Mouse (Mus musculus): ENCODE results near the gene Ggt5. TPM values are rescaled to one million over a fixed set of nuclear protein-coding genes. Genes with fewer than 3 reads are reported as not detected.

The Ggt5 gene
- polyA plus RNA-seq, 1 experiment from 2014 or later: 1.7 TPM

GRCm38 (mm10) chr10:75595981-75596380, 6.8 kb downstream of the Ggt5 start:
- no peaks in the 10 kb centered on the region for H3K36me3 ChIP-seq
- ATAC-seq (ENCODE audit: low FRiP score, low read depth): no peak
- H3K27ac ChIP-seq (replicated peaks): no peak overlapping the region
- H3K4me2 ChIP-seq (replicated peaks): no peak overlapping the region
- no peak overlapping the region for H3K9ac ChIP-seq (replicated peaks)
- no peaks in the 10 kb centered on the region for H3K27me3 ChIP-seq
- H3K4me3 ChIP-seq: no peak overlapping the region
- H3K4me1 ChIP-seq: no peaks in the 10 kb centered on the region
- 89% methylated on average over 8 of the region's 8 CpGs for WGBS
- 0 out of 2 replicates have a peak, but pooled peaks cover 4% of the 10 kb centered on the region for H3K9me3 ChIP-seq

GRCm38 (mm10) chr10:75600189-75600730, 11.1 kb downstream of the Ggt5 start:
- no peaks in the 10 kb centered on the region for H3K4me1 ChIP-seq
- H3K36me3 ChIP-seq: no peaks in the 10 kb centered on the region
- H3K27ac ChIP-seq (replicated peaks): no peak overlapping the region
- H3K9ac ChIP-seq (replicated peaks): no peak overlapping the region
- ATAC-seq (ENCODE audit: low FRiP score, low read depth): no peak
- no peaks in the 10 kb centered on the region for H3K27me3 ChIP-seq
- no peak overlapping the region for H3K4me3 ChIP-seq
- H3K4me2 ChIP-seq (replicated peaks): no peak overlapping the region
- WGBS: 84% methylated on average over 7 of the region's 7 CpGs
- 0 out of 2 replicates have a peak, but pooled peaks cover 4% of the 10 kb centered on the region for H3K9me3 ChIP-seq

- no peak overlapping the region for H3K4me2 ChIP-seq (replicated peaks)
- no peaks in the 10 kb centered on the region for H3K36me3 ChIP-seq
- no peak overlapping the region for H3K27ac ChIP-seq (replicated peaks)
- no peak for ATAC-seq (ENCODE audit: low FRiP score, low read depth)
- no peaks in the 10 kb centered on the region for H3K9me3 ChIP-seq
- H3K27me3 ChIP-seq: no peaks in the 10 kb centered on the region
- H3K4me1 ChIP-seq: no peaks in the 10 kb centered on the region
- no peak overlapping the region for H3K9ac ChIP-seq (replicated peaks)
- no peak overlapping the region for H3K4me3 ChIP-seq
- 46% methylated on average over 11 of the region's 11 CpGs for WGBS
These were observed 16.2 kb downstream of the Ggt5 start for GRCm38 (mm10) chr10:75605162-75605846.

- 89% methylated on average over 4 of the region's 4 CpGs for WGBS
- Histone ChIP-seq H3K27ac (replicated peaks) (no peak overlapping the region), H3K4me3 (no peak overlapping the region), H3K36me3 (no peaks in the 10 kb centered on the region), H3K9ac (replicated peaks) (no peak overlapping the region), H3K4me1 (no peaks in the 10 kb centered on the region), H3K27me3 (no peaks in the 10 kb centered on the region), H3K9me3 (no peaks in the 10 kb centered on the region), H3K4me2 (replicated peaks) (no peak overlapping the region)
- ATAC-seq (ENCODE audit: low FRiP score, low read depth): no peak
These were observed 18.1 kb downstream of the Ggt5 start for GRCm38 (mm10) chr10:75607253-75607652.

GRCm38 (mm10) chr10:75608975-75609374, 19.8 kb downstream of the Ggt5 start:
- no peaks in the 10 kb centered on the region for H3K4me1 ChIP-seq
- no peaks in the 10 kb centered on the region for H3K9me3 ChIP-seq
- no peaks in the 10 kb centered on the region for H3K27me3 ChIP-seq
- 91% methylated on average over 11 of the region's 11 CpGs for WGBS
- ATAC-seq (ENCODE audit: low FRiP score, low read depth): no peak
- no peak overlapping the region for H3K4me3 ChIP-seq
- no peak overlapping the region for H3K27ac ChIP-seq (replicated peaks)
- H3K36me3 ChIP-seq: no peaks in the 10 kb centered on the region
- H3K4me2 ChIP-seq (replicated peaks): no peak overlapping the region
- H3K9ac ChIP-seq (replicated peaks): no peak overlapping the region

GRCm38 (mm10) chr10:75610486-75610885, 21.3 kb downstream of the Ggt5 start:
- no peak overlapping the region for H3K4me2 ChIP-seq (replicated peaks)
- no peaks in the 10 kb centered on the region for H3K27me3 ChIP-seq
- H3K9me3 ChIP-seq: no peaks in the 10 kb centered on the region
- H3K9ac ChIP-seq (replicated peaks): no peak overlapping the region
- H3K4me3 ChIP-seq: no peak overlapping the region
- no peak overlapping the region for H3K27ac ChIP-seq (replicated peaks)
- ATAC-seq (ENCODE audit: low FRiP score, low read depth): no peak
- no peaks in the 10 kb centered on the region for H3K36me3 ChIP-seq
- 64% methylated on average over 7 of the region's 7 CpGs for WGBS
- no peaks in the 10 kb centered on the region for H3K4me1 ChIP-seq

GRCm38 (mm10) chr10:75616044-75616443, 26.9 kb downstream of the Ggt5 start:
- no peak for ATAC-seq (ENCODE audit: low FRiP score, low read depth)
- Histone ChIP-seq H3K4me3 (no peak overlapping the region), H3K27ac (replicated peaks) (no peak overlapping the region), H3K27me3 (no peaks in the 10 kb centered on the region), H3K9ac (replicated peaks) (no peak overlapping the region), H3K9me3 (no peaks in the 10 kb centered on the region), H3K4me2 (replicated peaks) (no peak overlapping the region), H3K4me1 (no peaks in the 10 kb centered on the region), H3K36me3 (no peaks in the 10 kb centered on the region)
- WGBS: 92% methylated on average over 4 of the region's 4 CpGs

- no peak overlapping the region for H3K4me2 ChIP-seq (replicated peaks)
- H3K36me3 ChIP-seq: no peaks in the 10 kb centered on the region
- H3K4me3 ChIP-seq: no peak overlapping the region
- no peaks in the 10 kb centered on the region for H3K4me1 ChIP-seq
- no peak overlapping the region for H3K9ac ChIP-seq (replicated peaks)
- WGBS: 48% methylated on average over 3 of the region's 3 CpGs
- H3K27ac ChIP-seq (replicated peaks): no peak overlapping the region
- no peaks in the 10 kb centered on the region for H3K27me3 ChIP-seq
- H3K9me3 ChIP-seq: no peaks in the 10 kb centered on the region
- no peak for ATAC-seq (ENCODE audit: low FRiP score, low read depth)
These were observed 31.7 kb downstream of the Ggt5 start for GRCm38 (mm10) chr10:75620818-75621217.

- WGBS: 69% methylated on average over 6 of the region's 6 CpGs
- ATAC-seq (ENCODE audit: low FRiP score, low read depth): no peak
- Histone ChIP-seq H3K4me2 (replicated peaks) (no peak overlapping the region), H3K9ac (replicated peaks) (no peak overlapping the region), H3K4me1 (no peaks in the 10 kb centered on the region), H3K27ac (replicated peaks) (no peak overlapping the region), H3K36me3 (no peaks in the 10 kb centered on the region), H3K27me3 (no peaks in the 10 kb centered on the region), H3K4me3 (no peak overlapping the region), H3K9me3 (no peaks in the 10 kb centered on the region)
These were observed 36.8 kb downstream of the Ggt5 start for GRCm38 (mm10) chr10:75625920-75626319.

- H3K36me3 ChIP-seq: no peaks in the 10 kb centered on the region
- H3K27ac ChIP-seq (replicated peaks): no peak overlapping the region
- no peak overlapping the region for H3K4me2 ChIP-seq (replicated peaks)
- no peaks in the 10 kb centered on the region for H3K9me3 ChIP-seq
- no peak for ATAC-seq (ENCODE audit: low FRiP score, low read depth)
- 71% methylated on average over 3 of the region's 3 CpGs for WGBS
- no peaks in the 10 kb centered on the region for H3K4me1 ChIP-seq
- no peaks in the 10 kb centered on the region for H3K27me3 ChIP-seq
- H3K9ac ChIP-seq (replicated peaks): no peak overlapping the region
- no peak overlapping the region for H3K4me3 ChIP-seq
These were observed 37.9 kb downstream of the Ggt5 start for GRCm38 (mm10) chr10:75626991-75627390.

GRCm38 (mm10) chr10:75627490-75627889, 38.4 kb downstream of the Ggt5 start:
- Histone ChIP-seq H3K9me3 (no peaks in the 10 kb centered on the region), H3K4me3 (no peak overlapping the region), H3K27me3 (no peaks in the 10 kb centered on the region), H3K9ac (replicated peaks) (no peak overlapping the region), H3K27ac (replicated peaks) (no peak overlapping the region), H3K4me2 (replicated peaks) (no peak overlapping the region), H3K4me1 (no peaks in the 10 kb centered on the region), H3K36me3 (no peaks in the 10 kb centered on the region)
- ATAC-seq (ENCODE audit: low FRiP score, low read depth): no peak
- WGBS: 89% methylated on average over 3 of the region's 3 CpGs

GRCm38 (mm10) chr10:75632633-75633032, 43.5 kb downstream of the Ggt5 start:
- H3K4me2 ChIP-seq (replicated peaks): no peak overlapping the region
- no peak overlapping the region for H3K27ac ChIP-seq (replicated peaks)
- H3K36me3 ChIP-seq: no peaks in the 10 kb centered on the region
- H3K4me1 ChIP-seq: no peaks in the 10 kb centered on the region
- H3K9ac ChIP-seq (replicated peaks): no peak overlapping the region
- ATAC-seq (ENCODE audit: low FRiP score, low read depth): no peak
- no peak overlapping the region for H3K4me3 ChIP-seq
- 58% methylated on average over 5 of the region's 5 CpGs for WGBS
- H3K9me3 ChIP-seq: no peaks in the 10 kb centered on the region
- H3K27me3 ChIP-seq: no peaks in the 10 kb centered on the region

- 77% methylated on average over 5 of the region's 5 CpGs for WGBS
- Histone ChIP-seq H3K4me1 (no peaks in the 10 kb centered on the region), H3K9me3 (no peaks in the 10 kb centered on the region), H3K4me3 (no peak overlapping the region), H3K27ac (replicated peaks) (no peak overlapping the region), H3K9ac (replicated peaks) (no peak overlapping the region), H3K27me3 (no peaks in the 10 kb centered on the region), H3K4me2 (replicated peaks) (no peak overlapping the region), H3K36me3 (no peaks in the 10 kb centered on the region)
- no peak for ATAC-seq (ENCODE audit: low FRiP score, low read depth)
These were observed 43.9 kb downstream of the Ggt5 start for GRCm38 (mm10) chr10:75633048-75633447.

Data from midbrain, embryonic 12.5 days (tissue).